Mouse (Mus musculus) kidney, postnatal 4 days (tissue): Measurements from ENCODE around the gene Nanp.

Source experiments
- DNase-seq, 2 experiments: peaks; one replicate each; pipeline ENCODE4 v3.0.0; 2021; ENCODE audit warnings: mixed read lengths in 2 of 2

The Nanp gene

DNA sequence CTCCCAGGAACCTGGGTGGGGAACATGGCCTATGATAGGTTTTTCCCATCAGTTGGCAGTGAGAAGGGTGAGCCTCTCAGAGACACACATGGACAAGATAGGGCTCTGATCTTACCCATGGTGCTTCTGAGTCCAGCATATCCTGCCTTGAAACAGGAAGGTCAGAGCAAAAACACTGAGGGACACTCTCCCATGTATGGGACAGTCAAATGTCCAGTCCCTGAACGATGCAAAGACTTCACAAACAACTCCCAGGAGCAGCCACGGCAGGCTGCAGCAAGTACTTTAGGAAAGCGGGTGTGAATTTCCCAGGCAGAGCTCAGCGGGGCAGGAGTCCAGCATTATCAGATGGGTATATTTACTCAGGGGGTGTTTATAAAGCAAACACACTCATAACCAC, 43.9 kb downstream of the Nanp start:
- DNase-seq, result no peak

- no peak for DNase-seq
Observed at GRCm38 (mm10) chr2:150991050-150991449, 48.1 kb downstream of the Nanp start.

DNA sequence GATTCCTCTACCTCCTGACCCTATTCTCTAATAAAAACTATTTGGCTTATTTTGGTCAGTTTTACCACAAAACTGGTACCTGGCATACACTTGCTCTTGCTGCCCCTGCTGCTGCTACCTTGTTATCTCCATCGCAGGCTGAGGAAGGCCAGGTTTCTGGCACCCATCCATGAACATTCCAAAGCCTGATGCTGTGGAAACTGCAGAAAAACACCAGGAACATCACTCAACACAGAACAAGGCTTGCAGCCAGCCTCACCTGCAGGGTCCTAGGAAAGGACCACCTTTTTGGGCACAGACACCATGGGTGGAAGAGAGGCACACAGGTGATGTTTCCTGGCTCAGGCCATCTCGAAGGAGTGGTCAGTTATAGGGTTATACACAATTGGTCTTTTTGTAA, 48.7 kb downstream of the Nanp start:
- DNase-seq, result no peak

GRCm38 (mm10) chr2:150985359-150985758, 53.8 kb downstream of the Nanp start:
- DNase-seq, result no peak

DNA sequence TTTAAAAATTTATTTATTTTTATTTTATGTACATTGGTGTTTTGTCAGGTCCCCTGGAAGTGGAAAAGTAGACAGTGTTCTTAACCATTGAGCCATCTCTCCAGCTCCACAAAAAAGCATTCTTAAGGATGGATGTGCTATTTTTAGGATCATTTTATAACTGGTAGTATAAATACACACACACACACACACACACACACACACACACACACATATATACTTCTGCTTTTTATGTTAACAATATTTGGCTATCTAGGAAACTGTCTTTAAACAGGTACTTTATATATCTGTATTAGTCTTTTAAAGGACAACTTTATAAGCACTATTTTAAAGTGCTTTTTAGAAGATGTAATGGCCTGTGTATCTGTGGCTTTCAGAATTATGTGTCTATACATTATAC, 57.1 kb downstream of the Nanp start:
- no peak for DNase-seq

DNA sequence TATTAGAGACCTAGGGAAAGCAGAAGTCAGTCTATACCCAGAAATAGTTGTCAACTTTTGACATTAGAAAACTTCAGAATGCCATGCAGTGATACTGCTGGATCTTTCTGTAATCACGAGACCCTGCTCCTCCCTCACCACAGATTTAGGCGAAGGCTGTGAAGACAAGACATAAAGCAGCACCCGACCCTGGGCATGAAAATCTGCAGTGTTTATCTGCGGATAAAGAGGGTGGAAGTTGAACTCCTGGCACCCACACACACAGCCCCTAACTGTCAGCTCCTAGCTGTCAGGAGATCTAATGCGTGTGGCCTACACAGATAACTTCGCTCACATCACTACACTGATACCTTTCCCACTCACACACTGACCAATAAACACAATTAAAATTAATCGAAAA, 57.7 kb downstream of the Nanp start:
- no peak for DNase-seq

GRCm38 (mm10) chr2:150979861-150980620, 59.2 kb downstream of the Nanp start:
- DNase-seq, result no peak
